Comparison of ENCODE assay signal across 9 mouse cellular contexts in the genomic region with DNA sequence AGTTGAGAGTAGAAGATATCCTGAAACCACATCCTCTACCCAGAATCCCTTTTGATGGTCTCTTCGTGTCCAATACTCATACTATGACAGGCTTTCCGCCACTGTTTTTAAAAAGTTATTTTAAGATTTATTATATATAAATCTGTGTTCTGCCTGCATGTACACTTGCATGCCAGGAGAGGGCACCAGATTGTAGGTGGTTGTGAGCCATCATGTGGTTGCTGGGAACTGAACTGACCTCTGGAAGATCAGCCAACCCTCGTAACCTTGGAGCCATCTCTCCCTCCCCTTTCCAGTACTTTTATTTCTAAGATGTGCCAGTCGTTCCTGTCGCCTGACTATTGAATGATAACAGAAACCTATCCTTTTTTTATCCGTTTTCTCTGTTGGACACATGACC. TPM values are rescaled to one million over a fixed set of nuclear protein-coding genes. Genes with fewer than 3 reads are reported as not detected.
DNase-seq lines count a peak whose midpoint lies in the region; TF ChIP-seq lines count a peak whose summit lies in the region.
"Had no signal": no experiment of that assay in that cellular context is flagged by ENCODE, and none has a peak within 500 bp of the region (broad histone marks: within the 10 kb centered on the region; RNA-seq: fewer than 3 reads in every experiment).

No protein-coding gene starts in this region.

- H3K27me3 ChIP-seq in cerebellum, adult 2 months (ENCODE audit: control insufficient read depth, insufficient read depth, low read length) = no peaks in the 10 kb centered on the region
- H3K27me3 ChIP-seq in thymus, adult 2 months (ENCODE audit: control insufficient read depth, insufficient read depth, low read length) = no peaks in the 10 kb centered on the region
- H3K27me3 ChIP-seq: limb, embryonic 13.5 days had no signal

- no peak overlapping the region for H3K4me3 ChIP-seq in cerebellum, adult 2 months (replicated peaks; ENCODE audit: insufficient read depth, low read depth, low read length)
- H3K4me3 ChIP-seq in thymus, adult 2 months (ENCODE audit: control insufficient read depth, insufficient read depth, low read length) = no peak overlapping the region
- H3K4me3 ChIP-seq in lung, adult 2 months (replicated peaks; ENCODE audit: extremely low read depth, low read depth, low read length) = no peak overlapping the region
- H3K4me3 ChIP-seq: limb, embryonic 13.5 days had no signal

- TF ChIP-seq POLR2A in cerebellum, adult 2 months (IDR thresholded peaks at IDR 0.05; ENCODE audit: borderline replicate concordance, insufficient read depth, low read length) = no peak
- no peak for TF ChIP-seq POLR2A in thymus, adult 2 months (IDR thresholded peaks at IDR 0.05; ENCODE audit: control insufficient read depth, extremely low read depth, insufficient read depth, low read length, poor library complexity)
- TF ChIP-seq POLR2A in lung, adult 2 months (IDR thresholded peaks at IDR 0.05; ENCODE audit: borderline replicate concordance, extremely low read depth, low read depth, low read length) = no peak

- WGBS in cerebellum, adult 2 months = 74% methylated on average over 6 of the region's 6 CpGs
- WGBS in thymus, adult 2 months = 53% methylated on average over 6 of the region's 6 CpGs
- WGBS in lung, adult 2 months = 54% methylated on average over 6 of the region's 6 CpGs

- H3K36me3 ChIP-seq in thymus, adult 2 months (ENCODE audit: control insufficient read depth, insufficient read depth, low read length) = no peaks in the 10 kb centered on the region
- H3K36me3 ChIP-seq: limb, embryonic 13.5 days had no signal

- peak; percentile 32; the same call in 1 of the 2 replicates for TF ChIP-seq CTCF in cerebellum, adult 2 months (IDR thresholded peaks at IDR 0.05; ENCODE audit: borderline replicate concordance, insufficient read depth, low read depth, low read length)
- no peak for TF ChIP-seq CTCF in thymus, adult 2 months (IDR thresholded peaks at IDR 0.05; ENCODE audit: borderline replicate concordance, control insufficient read depth, extremely low read depth, insufficient read depth, low read length, poor library complexity)
- TF ChIP-seq CTCF in lung, adult 2 months (IDR thresholded peaks at IDR 0.05; ENCODE audit: insufficient read depth, low read length) = peak; percentile 77

- DNase-seq in cerebellum, adult 2 months = no peak
- DNase-seq in cerebellum, postnatal 36 days = no peak
- DNase-seq in thymus, adult 2 months = peak; percentile 33
- no peak for DNase-seq in thymus, adult 18-20 months
- DNase-seq in lung, adult 2 months = no peak
- DNase-seq in frontal cortex, postnatal 10 days (ENCODE audit: low spot score in 2 of 2) = no peak
- no peak for DNase-seq in frontal cortex, postnatal 25 days (ENCODE audit: low spot score in 2 of 2)
- DNase-seq in spleen, postnatal 4 days (ENCODE audit: low spot score in 2 of 2) = no peak

- H3K27ac ChIP-seq in cerebellum, adult 2 months (ENCODE audit: insufficient read depth, low read length) = no peak overlapping the region
- no peak overlapping the region for H3K27ac ChIP-seq in thymus, adult 2 months (ENCODE audit: control insufficient read depth, insufficient read depth, low read length)
- H3K27ac ChIP-seq: limb, embryonic 13.5 days had no signal

- H3K4me1 ChIP-seq in cerebellum, adult 2 months (ENCODE audit: control insufficient read depth, insufficient read depth, low read length) = no peaks in the 10 kb centered on the region
- no peaks in the 10 kb centered on the region for H3K4me1 ChIP-seq in thymus, adult 2 months (replicated peaks; ENCODE audit: control insufficient read depth, insufficient read depth, low read length)
- H3K4me1 ChIP-seq in lung, adult 2 months (ENCODE audit: control insufficient read depth, insufficient read depth, low read length) = no peaks in the 10 kb centered on the region

RNA-seq across cellular contexts. Expression of gene Tmem247, which starts 1.6 kb away (rescaled TPM):
- not detected in 2 replicates for polyA plus RNA-seq in cerebellum, adult 2 months (2012; rRNA removed)
- polyA plus RNA-seq in thymus, adult 2 months (2012; rRNA removed) = 0.19 TPM in 1 of 2 replicates, not detected in the other
- polyA plus RNA-seq in lung, adult 2 months (2012; rRNA removed) = not detected in 2 replicates
- polyA plus RNA-seq: limb, embryonic 13.5 days had no signal

RNA-seq across cellular contexts. Expression of gene Atp6v1e2, which starts 28.9 kb away (rescaled TPM):
- polyA plus RNA-seq in cerebellum, adult 2 months (2012; rRNA removed) = 0.22 TPM in 1 of 2 replicates, not detected in the other
- not detected in 2 replicates for polyA plus RNA-seq in thymus, adult 2 months (2012; rRNA removed)
- polyA plus RNA-seq in lung, adult 2 months (2012; rRNA removed) = not detected in 2 replicates
- polyA plus RNA-seq: limb, embryonic 13.5 days had no signal

RNA-seq across cellular contexts. Expression of gene Rhoq, which starts 44.1 kb away (rescaled TPM):
- polyA plus RNA-seq in cerebellum, adult 2 months (2012; rRNA removed) = 42.5 and 47.1 TPM in 2 replicates
- polyA plus RNA-seq in thymus, adult 2 months (2012; rRNA removed) = 11.5 and 14.5 TPM in 2 replicates
- polyA plus RNA-seq in lung, adult 2 months (2012; rRNA removed) = 25.0 and 28.3 TPM in 2 replicates
